Mouse (Mus musculus): ENCODE measurements around the gene Met. TPM values are rescaled to one million over a fixed set of nuclear protein-coding genes. Genes with fewer than 3 reads are reported as not detected.

The Met gene
- polyA plus RNA-seq, 1 experiment from 2014 or later: 6.2 TPM

DNA sequence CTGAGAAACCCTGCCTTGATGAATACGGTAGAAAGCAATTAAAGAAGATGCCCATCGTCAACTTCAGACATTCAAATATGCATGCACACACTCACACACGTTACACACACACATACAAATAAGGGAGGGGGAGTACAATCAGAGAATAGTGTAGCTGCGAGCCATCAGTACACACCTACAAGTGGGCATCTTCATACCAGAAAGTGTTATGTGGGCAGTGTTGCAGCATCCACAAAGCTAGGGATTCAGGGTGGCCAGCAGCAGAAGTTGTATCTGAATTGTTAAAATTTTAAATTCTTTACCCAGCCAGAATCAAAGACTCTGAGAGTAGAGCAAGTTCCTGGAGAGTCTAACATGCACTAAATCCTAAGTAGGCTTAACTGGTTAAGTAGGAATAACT, 157.2 kb downstream of the Met start:
- Histone ChIP-seq H3K27ac (replicated peaks) (no peak overlapping the region), H3K4me1 (no peaks in the 10 kb centered on the region), H3K4me2 (replicated peaks) (no peak overlapping the region), H3K4me3 (replicated peaks) (no peak overlapping the region), H3K9ac (no peak overlapping the region), H3K36me3 (no peaks in the 10 kb centered on the region), H3K27me3 (no peaks in the 10 kb centered on the region), H3K9me3 (replicated peaks) (no peaks in the 10 kb centered on the region)
- no peak for ATAC-seq (ENCODE audit: insufficient number of reproducible peaks, low FRiP score, low TSS enrichment, low read depth)
- 81% methylated on average over 4 of the region's 4 CpGs for WGBS

- no peak for ATAC-seq (ENCODE audit: insufficient number of reproducible peaks, low FRiP score, low TSS enrichment, low read depth)
- Histone ChIP-seq H3K4me1 (no peaks in the 10 kb centered on the region), H3K9me3 (replicated peaks) (no peaks in the 10 kb centered on the region), H3K9ac (no peak overlapping the region), H3K27me3 (no peaks in the 10 kb centered on the region), H3K27ac (replicated peaks) (no peak overlapping the region), H3K4me3 (replicated peaks) (no peak overlapping the region), H3K36me3 (no peaks in the 10 kb centered on the region), H3K4me2 (replicated peaks) (no peak overlapping the region)
- 58% methylated on average over 3 of the region's 3 CpGs for WGBS
These were observed 157.8 kb downstream of the Met start for GRCm38 (mm10) chr6:17621436-17621835.

Other genes starting within 250 kb of the Met start
- 38.5 and 47.3 TPM in 2 replicates for gene Cav2, start 182.6 kb upstream of the Met start, polyA plus RNA-seq (2015; fragmentation: Nextera tagmentation; extraction: Ambion mirVana)
- 209 and 234 TPM in 2 replicates for gene Cav1, start 157.5 kb upstream of the Met start, polyA plus RNA-seq (2015; fragmentation: Nextera tagmentation; extraction: Ambion mirVana)
- 193 and 194 TPM in 2 replicates for gene Capza2, start 172.4 kb downstream of the Met start, polyA plus RNA-seq (2015; fragmentation: Nextera tagmentation; extraction: Ambion mirVana)
- gene St7, start 229.1 kb downstream of the Met start, polyA plus RNA-seq (2015; fragmentation: Nextera tagmentation; extraction: Ambion mirVana): 23.4 and 29.5 TPM in 2 replicates

All from embryonic facial prominence, embryonic 15.5 days (tissue).